Mouse (Mus musculus) stomach, embryonic 16.5 days (tissue): ENCODE measurements around the gene Pop4. TPM values are rescaled to one million over a fixed set of nuclear protein-coding genes. Genes with fewer than 3 reads are reported as not detected.
"Not testable (repeated sequence)": the region's sequence is repeated elsewhere in the genome, so short reads cannot be mapped to it uniquely, and the experiment has no call there.

Experiments used
- ATAC-seq: fragments of 200-750 bp; cut with Nextera tagmentation; 2 replicates; pipeline ENCODE4 v1.8.0; 2017; ENCODE audit warnings: moderate number of reproducible peaks, moderate TSS enrichment; ENCODE audit not compliant: insufficient read depth, low FRiP score
- H3K27ac ChIP-seq: fragments of 300-500 bp; sonication (generic); 2 replicates; pipeline ENCODE4 v1.5.1; 2014; ENCODE audit warnings: low read length
- H3K27me3 ChIP-seq: fragments of 300-500 bp; sonication (generic); 2 replicates; pipeline ENCODE4 v1.6.1; 2014; ENCODE audit warnings: low read length, control low read depth, mixed read lengths; ENCODE audit not compliant: control insufficient read depth, insufficient read depth
- H3K36me3 ChIP-seq: fragments of 300-500 bp; sonication (generic); 2 replicates; pipeline ENCODE4 v1.6.1; 2014; ENCODE audit warnings: low read length; ENCODE audit not compliant: control insufficient read depth, insufficient read depth
- H3K4me1 ChIP-seq: fragments of 300-500 bp; sonication (generic); 2 replicates; pipeline ENCODE4 v1.6.1; 2014; ENCODE audit warnings: low read length, control low read depth, mixed read lengths; ENCODE audit not compliant: control insufficient read depth, insufficient read depth
- H3K4me2 ChIP-seq: fragments of 300-500 bp; sonication (generic); 2 replicates; pipeline ENCODE4 v1.6.1; 2014; ENCODE audit warnings: low read depth, low read length, mixed read lengths
- H3K4me3 ChIP-seq: fragments of 300-500 bp; sonication (generic); replicated peaks from 2 replicates; pipeline ENCODE4 v1.5.1; 2014; ENCODE audit warnings: mild to moderate bottlenecking, low read length
- H3K9ac ChIP-seq: fragments of 300-500 bp; sonication (generic); 2 replicates; pipeline ENCODE4 v1.6.1; 2014; ENCODE audit warnings: low read length
- H3K9me3 ChIP-seq: fragments of 300-500 bp; sonication (generic); replicated peaks from 2 replicates; pipeline ENCODE4 v1.6.1; 2016; ENCODE audit warnings: low read length, control low read depth; ENCODE audit not compliant: control insufficient read depth
- WGBS: fragments of 180-500 bp; shearing (Covaris S2); extraction: QIAGEN DNeasy Blood & Tissue Kit; methylation state at CpG from one replicate; pipeline ENCODE4 v1.1.7; 2014; 5-methylcytosine and 5-hydroxymethylcytosine counted together
- polyA plus RNA-seq: library from polyadenylated mRNA; unstranded; fragments of >200 nt; fragmentation: Nextera tagmentation; extraction: Ambion mirVana; gene quantifications from 2 replicates; pipeline ENCODE4 v1.2.1, GENCODE M21; 2015

Pop4 gene
- 41.0 and 47.9 TPM in 2 replicates for polyA plus RNA-seq

DNA sequence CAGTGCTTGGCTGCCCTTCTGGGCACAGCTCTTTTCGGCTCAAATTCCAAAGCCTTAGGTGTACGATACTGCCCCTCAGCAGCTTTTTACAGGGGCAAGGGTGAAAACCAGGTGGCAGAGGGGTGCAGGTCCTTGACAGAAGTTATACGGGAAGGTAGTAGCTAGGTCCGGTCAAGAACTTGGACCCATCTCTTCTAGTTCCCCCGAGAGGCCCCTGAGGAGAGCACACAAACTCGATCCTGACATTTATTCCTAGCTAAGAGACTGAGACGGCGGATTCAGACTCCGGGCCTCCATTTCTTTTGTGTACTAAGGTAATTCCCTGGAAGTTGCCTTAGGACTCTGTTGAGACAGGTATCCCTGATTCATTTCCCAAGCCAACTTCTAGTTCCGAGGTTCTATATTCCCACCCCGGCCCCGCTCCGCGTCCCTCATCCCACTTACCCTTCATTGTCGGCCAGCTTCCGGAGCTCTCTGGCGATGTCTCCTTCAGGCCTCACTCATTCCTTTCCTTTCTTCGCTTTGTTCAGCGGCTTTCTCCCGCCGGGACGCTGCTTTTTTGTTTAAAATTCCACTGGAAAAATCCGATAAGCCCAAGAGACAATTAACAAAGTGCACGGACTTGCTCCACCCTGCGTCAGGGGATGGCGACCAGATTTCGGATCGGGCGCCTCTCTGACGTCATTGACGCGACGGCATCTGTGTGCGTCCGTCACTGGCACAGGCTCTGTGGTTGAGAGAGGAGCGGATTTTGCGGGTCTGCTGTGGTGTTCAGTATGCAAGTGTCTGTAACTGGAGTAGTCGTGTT is at the start of gene Pop4:
Gene Pop4 (minus strand): TSS at position 721 of the 808 bp plus-strand sequence.
- peaks cover 6% of the 10 kb centered on the region for H3K36me3 ChIP-seq
- peak within 1 kb of the TSS; percentile 85 for H3K4me2 ChIP-seq
- peak within 1 kb of the TSS; percentile 90 for H3K9ac ChIP-seq
- H3K27ac ChIP-seq: peak within 1 kb of the TSS; percentile 64
- peak within 1 kb of the TSS; percentile 75 for H3K4me3 ChIP-seq
- no peaks in the 10 kb centered on the region for H3K27me3 ChIP-seq
- under 1% methylated on average over 38 of the region's 38 CpGs for WGBS
- H3K4me1 ChIP-seq: peaks cover 9% of the 10 kb centered on the region
- H3K9me3 ChIP-seq: no peaks in the 10 kb centered on the region
- ATAC-seq: peak; percentile 90

DNA sequence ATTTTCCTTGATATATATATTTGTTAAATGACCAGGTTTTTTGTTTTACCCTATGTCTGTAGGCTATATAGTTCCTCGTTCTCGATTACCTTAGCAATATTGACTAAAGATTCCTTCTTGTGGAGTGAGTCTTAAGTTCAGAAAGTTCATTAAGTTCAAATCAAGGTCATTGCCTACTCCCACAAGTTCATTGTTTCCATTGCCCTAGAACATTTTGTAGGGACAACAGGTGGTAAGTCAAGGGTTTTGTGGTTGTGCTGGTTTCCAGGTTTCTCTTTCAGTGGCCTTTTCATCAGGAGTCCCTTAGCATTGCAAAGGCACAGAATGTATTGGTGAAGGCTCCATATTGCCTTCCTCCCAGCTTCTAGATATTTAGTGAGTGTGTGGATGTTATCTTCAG is 49.4 kb upstream of the Pop4 start:
- H3K27ac ChIP-seq: no peak overlapping the region
- no peak for ATAC-seq
- no peaks in the 10 kb centered on the region for H3K27me3 ChIP-seq
- H3K4me2 ChIP-seq: no peak overlapping the region
- no peak overlapping the region for H3K9ac ChIP-seq
- no peak overlapping the region for H3K4me3 ChIP-seq
- H3K36me3 ChIP-seq: no peaks in the 10 kb centered on the region
- no peaks in the 10 kb centered on the region for H3K4me1 ChIP-seq
- H3K9me3 ChIP-seq: no peaks in the 10 kb centered on the region
- WGBS: 84% methylated on average over 2 of the region's 2 CpGs

DNA sequence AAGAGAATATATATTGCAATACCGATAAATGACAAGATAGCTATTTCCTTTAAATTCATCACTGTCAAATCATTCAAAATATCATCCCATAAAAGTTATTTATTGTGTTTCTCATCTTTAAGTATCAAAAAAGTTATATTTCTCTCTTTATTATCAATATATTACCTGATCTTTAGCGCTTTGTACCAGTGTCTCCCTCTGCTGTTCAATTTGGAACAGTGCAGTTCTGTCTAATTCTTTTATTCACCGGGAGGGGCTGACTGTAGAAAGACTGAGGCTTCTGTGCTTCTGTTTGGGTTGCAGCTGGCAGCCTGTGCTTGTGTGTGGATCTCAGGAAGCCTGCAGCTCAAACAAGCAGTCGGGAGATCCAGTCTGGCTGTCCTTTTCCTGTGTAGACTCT is 11.0 kb upstream of the Pop4 start:
- not testable (repeated sequence) for ATAC-seq, H3K9ac ChIP-seq, H3K36me3 ChIP-seq, H3K4me1 ChIP-seq, H3K4me2 ChIP-seq, H3K9me3 ChIP-seq, H3K4me3 ChIP-seq, H3K27ac ChIP-seq, H3K27me3 ChIP-seq
- WGBS: 23% methylated on average over 4 of the region's 4 CpGs

DNA sequence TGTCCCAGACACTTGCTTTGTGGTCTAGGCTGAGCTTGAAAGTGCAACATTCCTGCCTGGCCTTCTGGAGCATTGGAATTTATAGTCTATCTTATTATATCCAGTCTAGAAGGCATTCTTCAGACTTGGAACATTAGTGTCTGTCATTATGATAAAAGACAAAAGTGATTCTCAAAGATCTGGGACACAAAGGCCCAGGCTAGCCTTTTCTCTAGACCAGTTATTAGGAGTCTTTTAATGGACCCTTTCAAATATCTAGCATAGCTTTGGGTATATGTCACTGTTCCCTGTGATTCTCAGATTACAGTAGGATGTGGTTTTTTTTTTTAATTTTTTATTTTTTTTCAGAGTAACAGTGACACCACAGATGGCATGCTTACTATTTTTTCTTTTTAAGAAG is 1.3 kb upstream of the Pop4 start:
- Histone ChIP-seq H3K9ac (no peak overlapping the region), H3K27ac (no peak overlapping the region), H3K9me3 (no peaks in the 10 kb centered on the region), H3K4me2 (no peak overlapping the region), H3K36me3 (no peaks in the 10 kb centered on the region), H3K4me1 (peaks cover 9% of the 10 kb centered on the region), H3K27me3 (no peaks in the 10 kb centered on the region), H3K4me3 (no peak overlapping the region)
- no peak for ATAC-seq

DNA sequence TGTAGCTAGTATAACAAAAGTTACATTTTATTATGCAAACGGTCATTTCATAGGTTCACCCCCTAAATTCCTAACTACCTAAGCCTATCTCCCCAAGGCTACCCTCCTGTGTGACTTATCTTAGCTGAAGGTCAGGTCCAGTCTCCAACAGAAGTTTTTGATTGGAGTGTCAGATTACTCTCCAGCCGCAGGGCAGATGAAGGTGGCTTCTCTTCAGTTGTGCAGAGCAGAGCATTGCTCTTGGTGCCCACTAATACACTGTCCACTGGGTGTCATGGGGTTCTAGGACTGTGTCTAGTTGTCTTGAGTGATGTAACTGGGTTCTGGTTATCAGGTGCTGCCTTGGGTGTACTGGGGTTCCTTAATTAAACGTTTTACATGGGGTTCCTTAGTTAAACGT is 636 bp upstream of the Pop4 start:
- no peak for ATAC-seq
- Histone ChIP-seq H3K9me3 (no peaks in the 10 kb centered on the region), H3K4me2 (peak overlapping the region; percentile 85), H3K4me3 (peak overlapping the region; percentile 75), H3K9ac (peak overlapping the region; percentile 90), H3K36me3 (no peaks in the 10 kb centered on the region), H3K4me1 (peaks cover 9% of the 10 kb centered on the region), H3K27me3 (no peaks in the 10 kb centered on the region), H3K27ac (no peak overlapping the region)
- WGBS: 11% methylated on average over 4 of the region's 4 CpGs

DNA sequence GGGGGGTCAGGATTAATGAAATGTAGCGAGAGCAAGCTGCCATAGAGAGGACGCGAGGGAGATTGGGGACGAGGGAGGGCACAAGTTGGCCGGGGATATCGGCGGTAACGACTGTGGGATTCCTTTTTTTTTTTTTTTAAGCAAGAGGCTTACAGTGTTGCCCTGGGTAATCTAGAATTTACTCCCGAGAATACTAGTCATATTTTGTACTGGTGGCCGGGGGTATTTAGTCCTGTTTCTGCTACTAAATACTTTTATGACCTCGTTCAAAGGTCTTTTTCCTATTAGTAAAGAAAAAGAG is 238 bp upstream of the Pop4 start:
- under 1% methylated on average over 11 of the region's 11 CpGs for WGBS
- H3K36me3 ChIP-seq: 0 out of 2 replicates have a peak, but pooled peaks cover 4% of the 10 kb centered on the region
- ATAC-seq: no peak
- H3K27me3 ChIP-seq: no peaks in the 10 kb centered on the region
- peak overlapping the region; percentile 75 for H3K4me3 ChIP-seq
- H3K4me2 ChIP-seq: peak overlapping the region; percentile 85
- H3K9ac ChIP-seq: peak overlapping the region; percentile 90
- peaks cover 9% of the 10 kb centered on the region for H3K4me1 ChIP-seq
- peak overlapping the region; percentile 64 for H3K27ac ChIP-seq
- no peaks in the 10 kb centered on the region for H3K9me3 ChIP-seq

DNA sequence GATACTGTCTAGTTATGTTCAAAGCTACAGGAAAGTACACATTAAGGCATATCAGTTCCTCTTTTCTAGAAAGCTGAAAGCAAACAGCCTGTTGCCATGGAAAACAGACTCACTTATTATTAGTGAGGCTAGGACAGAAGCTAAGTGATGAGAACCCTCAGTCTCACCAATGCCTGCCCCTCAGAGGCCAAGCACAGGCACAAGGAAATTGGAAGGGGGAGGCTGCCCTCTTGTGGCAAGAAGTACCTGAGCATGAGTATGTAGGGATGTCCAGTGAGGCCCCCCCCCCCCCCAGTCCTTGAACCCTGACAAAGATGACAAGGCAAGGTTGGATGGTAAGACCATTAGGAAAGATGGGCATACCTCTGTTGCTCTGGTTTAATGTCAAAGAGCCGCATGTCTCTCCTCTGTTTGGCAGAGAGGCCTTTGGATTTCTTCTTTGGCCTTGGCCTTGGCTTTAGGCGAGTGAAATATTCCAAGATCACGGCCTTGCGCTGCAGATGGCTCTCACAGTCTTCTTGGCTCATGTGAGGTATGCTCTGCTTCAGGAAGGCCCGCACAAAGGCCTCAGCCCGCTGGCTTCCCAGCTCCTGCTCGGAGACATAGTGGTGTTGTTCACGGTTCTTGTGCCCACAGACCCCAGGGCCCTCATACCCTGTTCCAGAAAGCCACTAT is 4.1 kb downstream of the Pop4 start:
- no peak overlapping the region for H3K9ac ChIP-seq
- H3K4me1 ChIP-seq: peaks cover 9% of the 10 kb centered on the region
- WGBS: 85% methylated on average over 8 of the region's 8 CpGs
- H3K36me3 ChIP-seq: peaks cover 20% of the 10 kb centered on the region
- H3K9me3 ChIP-seq: no peaks in the 10 kb centered on the region
- no peak overlapping the region for H3K27ac ChIP-seq
- no peak overlapping the region for H3K4me3 ChIP-seq
- H3K27me3 ChIP-seq: no peaks in the 10 kb centered on the region
- no peak overlapping the region for H3K4me2 ChIP-seq
- ATAC-seq: no peak

DNA sequence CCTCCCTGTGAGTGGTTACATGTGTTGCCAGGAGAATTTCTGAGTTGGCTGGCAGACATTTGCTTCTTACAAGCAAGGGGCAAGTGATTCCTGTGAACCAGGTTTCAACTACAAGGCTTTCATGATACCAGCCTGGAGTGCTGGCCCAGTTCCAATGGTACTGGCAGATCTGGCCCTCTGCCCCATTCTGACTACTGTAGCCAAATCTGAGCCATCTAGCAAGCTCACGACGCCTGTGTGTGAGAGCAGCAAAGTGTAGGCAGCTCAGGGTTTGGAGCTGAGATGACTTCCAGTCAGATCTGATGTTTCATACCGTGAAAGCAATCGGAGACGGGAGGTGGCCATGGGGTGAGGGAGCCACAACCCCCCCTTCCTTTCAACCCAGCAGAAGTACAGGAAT is 8.8 kb downstream of the Pop4 start:
- H3K27me3 ChIP-seq: no peaks in the 10 kb centered on the region

DNA sequence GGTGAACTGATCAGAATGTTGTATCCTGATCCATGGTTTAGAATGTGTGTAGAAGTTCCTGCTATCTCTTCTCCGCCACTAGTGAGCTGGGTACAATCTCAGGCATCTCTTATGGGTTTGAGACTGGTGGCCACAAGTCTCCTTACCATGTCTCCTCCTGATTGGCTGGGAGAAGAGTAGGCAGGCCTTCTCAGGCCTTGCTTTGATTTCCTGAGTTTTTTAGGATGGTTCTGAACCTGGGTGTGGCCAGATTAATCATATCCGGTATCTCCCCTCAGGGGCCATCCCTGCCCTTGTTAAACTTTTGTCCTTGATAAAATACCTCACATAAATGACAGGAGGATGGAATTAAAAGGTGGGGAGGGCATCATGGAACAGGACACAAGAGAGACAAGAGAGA is 11.6 kb downstream of the Pop4 start:
- Histone ChIP-seq H3K27ac (no peak overlapping the region), H3K9ac (no peak overlapping the region), H3K4me3 (no peak overlapping the region), H3K9me3 (no peaks in the 10 kb centered on the region), H3K4me2 (no peak overlapping the region), H3K27me3 (no peaks in the 10 kb centered on the region), H3K4me1 (no peaks in the 10 kb centered on the region), H3K36me3 (peaks cover 3% of the 10 kb centered on the region; the same call in 1 of the 2 replicates)
- 82% methylated on average over 2 of the region's 2 CpGs for WGBS
- ATAC-seq: no peak

More for the DNA sequence above, 8.8 kb downstream of the Pop4 start:
- no peak overlapping the region for H3K4me3 ChIP-seq
- H3K9ac ChIP-seq: no peak overlapping the region
- H3K4me1 ChIP-seq: no peaks in the 10 kb centered on the region
- WGBS: 80% methylated on average over 5 of the region's 5 CpGs
- H3K4me2 ChIP-seq: no peak overlapping the region
- H3K27ac ChIP-seq: no peak overlapping the region
- no peaks in the 10 kb centered on the region for H3K9me3 ChIP-seq
- no peak for ATAC-seq
- peaks cover 20% of the 10 kb centered on the region for H3K36me3 ChIP-seq
